Mouse (Mus musculus): ENCODE data around the gene Nebl. TPM values are rescaled to one million over a fixed set of nuclear protein-coding genes. Genes with fewer than 3 reads are reported as not detected.
A peak's percentile ranks its signal among the peaks of the same experiment; 100 is the strongest.

The Nebl gene
- polyA plus RNA-seq, 1 experiment: 42.5 TPM

DNA sequence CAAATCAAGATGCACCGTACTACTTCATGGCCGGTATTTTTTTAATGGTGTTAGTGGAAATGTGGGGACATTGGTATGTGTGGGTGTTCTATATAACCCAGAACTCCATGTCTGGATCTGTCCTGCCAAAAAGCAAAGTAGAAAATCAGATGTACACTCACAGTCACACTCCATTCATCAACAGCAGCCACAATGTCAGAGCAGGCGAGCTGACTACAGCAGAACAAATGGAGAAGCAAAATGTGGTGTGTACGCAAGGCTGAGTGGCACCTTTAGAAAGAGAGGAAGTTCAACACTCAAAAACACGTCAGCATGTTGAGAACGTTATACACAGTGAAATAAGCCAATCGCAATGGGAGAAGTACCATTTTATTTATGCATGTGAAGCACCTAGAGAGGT is 88.5 kb downstream of the Nebl start:
- DNase-seq (ENCODE audit: extremely low spot score in 1 of 2, low spot score in 1 of 2): no peak

DNA sequence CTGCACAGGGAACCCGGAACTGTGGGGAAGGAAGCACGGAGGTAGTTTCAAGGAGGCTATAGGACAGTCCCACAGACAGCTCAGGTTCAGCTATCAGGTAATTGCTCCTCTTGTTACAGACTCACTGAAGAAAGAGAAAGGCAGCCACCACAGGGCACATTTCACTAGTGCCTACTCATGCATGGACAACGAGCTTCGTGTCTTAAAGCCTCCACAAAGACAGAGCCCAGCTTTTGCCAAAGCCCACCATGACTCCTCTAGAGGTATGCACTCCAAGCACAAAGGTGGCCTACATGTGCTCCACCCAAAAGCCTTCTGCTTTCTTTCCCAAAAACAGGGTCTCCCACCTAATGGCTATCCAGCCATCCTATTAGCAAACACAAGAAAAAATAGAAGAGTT is 90.4 kb downstream of the Nebl start:
- DNase-seq (ENCODE audit: extremely low spot score in 1 of 2, low spot score in 1 of 2): no peak

DNA sequence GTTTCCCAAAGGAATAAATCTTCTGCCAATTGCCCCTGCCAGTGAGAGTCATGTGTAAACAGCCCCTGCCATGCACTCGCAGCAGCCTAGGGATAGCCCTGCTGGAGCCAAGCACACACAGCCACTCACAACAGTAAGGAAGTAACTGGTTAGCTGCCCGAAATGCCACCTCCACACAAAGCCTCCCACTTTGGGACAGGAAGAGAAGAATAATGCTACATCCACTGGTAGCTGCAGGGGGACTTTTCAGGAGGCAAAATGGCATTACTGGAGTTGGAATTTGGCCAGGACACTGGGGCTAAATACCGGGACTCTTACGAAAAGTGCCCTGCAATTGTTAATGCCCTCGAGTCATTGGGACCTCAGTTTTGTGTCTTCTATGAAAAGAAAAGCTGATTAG is 92.6 kb downstream of the Nebl start:
- DNase-seq (ENCODE audit: extremely low spot score in 1 of 2, low spot score in 1 of 2): no peak

DNA sequence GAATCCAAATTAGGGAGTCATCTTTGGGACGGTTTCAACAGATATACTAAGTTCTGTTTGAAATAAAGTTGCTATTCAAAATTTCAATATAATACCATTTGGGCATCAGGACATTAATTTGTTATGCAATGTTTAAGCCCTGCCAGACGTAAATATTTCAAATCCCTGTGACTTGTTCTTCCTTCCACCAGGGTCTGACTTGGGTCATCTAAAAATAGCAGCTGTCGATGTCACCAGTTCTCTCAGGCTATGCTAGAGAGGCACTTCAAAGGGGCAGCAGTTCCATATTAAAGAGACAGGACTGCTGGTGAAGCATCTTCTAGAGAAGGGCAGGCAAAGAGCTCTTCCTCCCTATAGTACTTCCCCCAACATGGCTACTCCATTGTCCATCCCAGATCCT is 107.3 kb downstream of the Nebl start:
- DNase-seq (ENCODE audit: extremely low spot score in 1 of 2, low spot score in 1 of 2): no peak

DNA sequence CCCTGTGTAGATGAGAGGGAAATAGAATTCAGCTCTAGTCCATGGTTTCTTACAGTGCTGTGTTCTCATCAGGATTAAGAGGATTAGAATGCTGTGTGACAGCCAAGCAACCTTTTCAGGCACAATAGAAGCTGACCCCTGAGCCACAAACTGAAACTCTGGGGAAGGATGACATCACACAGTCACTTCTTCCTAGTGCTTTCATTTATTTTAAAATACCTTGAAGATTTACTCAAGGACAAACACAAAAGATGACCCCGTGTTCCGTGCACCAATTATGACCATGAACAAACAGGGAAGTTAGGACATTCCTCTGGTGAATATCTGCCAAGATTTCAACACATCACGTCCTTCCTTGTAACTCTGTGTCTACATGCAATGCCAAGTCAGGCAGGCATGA is 121.0 kb downstream of the Nebl start:
- no peak for DNase-seq (ENCODE audit: extremely low spot score in 1 of 2, low spot score in 1 of 2)

DNA sequence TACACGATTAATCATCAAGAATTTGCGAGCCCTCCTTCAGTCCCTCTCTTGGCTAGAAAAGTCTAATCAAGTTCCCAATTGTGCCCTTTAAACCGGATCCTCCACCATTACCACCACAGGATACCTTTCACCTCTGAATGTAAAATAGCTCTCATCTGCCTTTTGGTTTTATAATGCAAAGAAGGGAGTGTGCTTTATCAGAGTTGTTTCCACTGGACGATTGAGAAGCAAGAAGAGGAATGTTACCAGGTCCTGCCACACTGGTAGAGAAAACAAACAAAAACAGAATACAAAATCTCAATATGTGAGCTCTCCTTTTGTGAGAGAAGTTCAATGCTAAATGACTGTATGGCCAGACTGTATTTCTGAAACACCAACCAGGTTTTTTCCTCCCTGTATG is 127.7 kb downstream of the Nebl start:
- DNase-seq (ENCODE audit: extremely low spot score in 1 of 2, low spot score in 1 of 2): no peak

DNA sequence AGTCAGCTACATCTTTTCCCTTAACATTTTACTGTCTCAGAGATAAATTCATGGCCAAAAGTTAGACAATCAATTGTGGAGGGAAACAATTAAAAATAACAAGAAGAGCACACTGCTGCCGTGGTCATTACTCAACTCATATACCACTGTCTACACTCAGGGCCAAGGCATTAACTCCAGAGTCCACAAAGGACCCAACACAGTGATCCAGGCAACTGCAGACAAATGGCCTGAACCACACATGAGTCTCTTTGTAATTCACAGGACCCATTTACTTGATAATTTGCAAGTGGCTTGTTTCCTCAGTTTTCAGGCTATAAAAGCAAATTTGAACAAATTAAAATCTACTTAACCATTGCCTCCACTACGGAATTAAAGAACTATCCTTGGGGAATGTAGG is 130.6 kb downstream of the Nebl start:
- DNase-seq (ENCODE audit: extremely low spot score in 1 of 2, low spot score in 1 of 2): no peak

DNA sequence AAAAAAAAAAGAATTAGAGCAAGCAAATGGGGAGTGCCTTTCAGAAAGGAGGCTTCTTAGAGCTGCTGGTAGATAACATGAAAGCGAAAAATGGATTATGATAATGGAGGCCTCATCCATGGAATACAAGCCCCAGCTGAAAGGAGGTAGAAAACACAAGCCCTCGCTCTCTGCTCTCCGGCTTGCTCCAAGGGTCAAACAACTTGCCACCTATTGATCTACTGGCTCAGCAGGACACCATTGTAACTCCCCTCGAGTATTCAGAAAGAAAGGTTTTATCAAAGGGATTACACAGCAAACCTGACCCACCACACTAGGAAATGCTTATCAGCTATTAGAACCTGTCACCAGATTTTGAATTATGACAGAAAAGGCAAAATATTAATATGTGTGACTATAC is 131.4 kb downstream of the Nebl start:
- no peak for DNase-seq (ENCODE audit: extremely low spot score in 1 of 2, low spot score in 1 of 2)

DNA sequence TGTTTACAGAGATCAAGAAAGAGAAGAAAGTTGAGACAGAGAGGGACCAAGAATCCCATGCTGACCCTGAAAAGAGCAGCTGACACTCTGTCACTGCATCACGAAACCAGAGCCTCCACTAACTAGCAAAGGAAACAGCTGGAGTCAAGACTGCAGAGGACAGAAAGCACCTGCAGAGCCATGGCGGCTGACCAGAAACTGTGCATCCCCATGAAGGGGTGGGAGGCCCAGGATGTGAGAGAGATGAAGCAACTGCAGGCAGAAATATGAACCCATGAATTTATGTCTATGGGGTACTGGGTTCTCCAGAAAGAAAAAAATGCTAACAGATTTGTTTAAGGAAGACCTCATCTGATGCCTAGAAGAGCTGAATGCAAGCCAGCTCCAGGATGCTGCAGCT is 133.3 kb downstream of the Nebl start:
- DNase-seq (ENCODE audit: extremely low spot score in 1 of 2, low spot score in 1 of 2): no peak

DNA sequence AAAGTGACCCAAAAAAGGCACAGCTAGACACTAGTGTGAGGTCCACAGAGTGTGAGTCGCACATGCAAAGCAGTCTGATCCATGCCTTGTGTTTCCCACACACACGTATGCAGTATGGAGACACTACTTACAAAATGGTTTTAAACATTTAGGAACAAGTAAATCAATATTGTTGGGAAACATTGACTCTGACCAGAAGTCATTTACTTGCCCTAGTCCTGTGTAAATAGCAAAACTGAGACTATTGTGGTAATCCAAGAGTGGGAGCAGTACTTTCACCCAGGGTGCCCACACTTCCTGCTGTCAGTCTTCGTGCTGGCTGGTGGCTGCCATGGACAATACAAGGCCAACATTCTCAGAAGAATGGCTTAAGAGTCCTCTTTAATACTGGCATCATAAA is 141.6 kb downstream of the Nebl start:
- DNase-seq (ENCODE audit: extremely low spot score in 1 of 2, low spot score in 1 of 2): no peak

DNA sequence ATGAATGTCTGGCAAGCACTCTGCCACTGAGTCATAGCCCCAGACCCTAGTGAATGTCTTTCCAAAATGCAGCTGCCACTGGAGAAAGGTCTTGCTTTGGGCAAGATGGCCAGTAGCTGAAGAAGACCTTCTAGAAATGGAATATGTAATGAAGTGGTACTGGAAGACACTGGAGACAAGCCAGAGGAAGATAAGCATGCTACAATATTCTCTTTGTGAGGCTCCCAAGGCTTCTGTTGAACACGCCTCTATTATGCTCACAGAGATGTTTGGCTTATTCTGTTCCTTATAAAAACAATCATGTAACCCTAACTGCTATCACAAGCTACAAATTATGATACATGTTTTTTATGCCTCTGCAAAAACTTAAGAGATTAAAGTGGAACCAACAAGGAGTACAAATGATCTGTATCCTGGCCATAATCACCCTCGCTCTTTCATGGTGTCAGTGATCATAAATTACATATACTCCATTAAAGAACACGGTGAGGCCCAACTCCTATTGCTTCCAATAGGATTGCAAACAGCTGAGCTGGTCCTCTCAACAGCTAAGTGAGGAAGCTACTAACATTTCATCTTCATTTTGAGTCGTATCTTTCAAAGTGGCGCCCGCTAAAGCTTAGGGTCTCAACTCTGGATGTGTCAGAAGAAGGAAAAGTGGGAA is 145.8 kb downstream of the Nebl start:
- no peak for DNase-seq (ENCODE audit: extremely low spot score in 1 of 2, low spot score in 1 of 2)

DNA sequence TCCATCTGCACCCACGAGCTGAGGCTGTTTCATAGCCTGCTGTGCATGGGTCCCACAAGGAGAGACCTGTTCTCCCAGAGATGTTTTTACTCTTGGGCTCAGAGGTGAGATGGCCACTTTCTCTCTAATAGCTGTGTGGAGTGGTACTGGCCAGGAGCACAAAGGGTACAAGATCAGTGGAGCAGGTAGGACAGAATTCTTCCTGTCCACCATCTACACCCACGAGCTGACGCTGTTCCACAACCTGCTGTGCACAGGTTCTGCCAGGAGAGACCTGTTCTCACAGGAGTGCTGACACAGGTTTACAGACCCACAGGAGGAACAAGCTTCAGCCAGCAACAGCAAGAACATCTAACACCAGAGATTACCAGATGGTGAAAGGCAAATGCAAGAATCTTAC is 155.6 kb downstream of the Nebl start:
- no peak for DNase-seq (ENCODE audit: extremely low spot score in 1 of 2, low spot score in 1 of 2)

DNA sequence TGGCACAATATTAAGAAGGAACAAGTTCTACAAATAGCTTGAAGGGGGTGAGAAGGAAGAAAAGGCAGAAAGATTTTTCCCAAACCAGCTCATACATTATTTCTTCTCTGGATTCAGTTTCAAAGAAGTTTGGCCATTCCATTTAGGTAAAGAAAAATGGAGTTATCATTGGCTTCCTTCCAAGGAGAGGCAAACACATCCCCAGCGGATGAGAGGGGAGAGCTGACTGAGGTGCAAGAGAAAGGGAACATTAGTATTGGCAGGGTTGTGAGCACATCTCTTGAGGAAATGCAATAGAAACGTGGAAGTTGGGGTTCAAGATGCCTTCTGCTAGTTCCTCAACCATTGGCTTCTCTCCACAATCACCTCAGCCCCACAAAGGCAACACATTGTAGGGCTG is 159.5 kb downstream of the Nebl start:
- no peak for DNase-seq (ENCODE audit: extremely low spot score in 1 of 2, low spot score in 1 of 2)

DNA sequence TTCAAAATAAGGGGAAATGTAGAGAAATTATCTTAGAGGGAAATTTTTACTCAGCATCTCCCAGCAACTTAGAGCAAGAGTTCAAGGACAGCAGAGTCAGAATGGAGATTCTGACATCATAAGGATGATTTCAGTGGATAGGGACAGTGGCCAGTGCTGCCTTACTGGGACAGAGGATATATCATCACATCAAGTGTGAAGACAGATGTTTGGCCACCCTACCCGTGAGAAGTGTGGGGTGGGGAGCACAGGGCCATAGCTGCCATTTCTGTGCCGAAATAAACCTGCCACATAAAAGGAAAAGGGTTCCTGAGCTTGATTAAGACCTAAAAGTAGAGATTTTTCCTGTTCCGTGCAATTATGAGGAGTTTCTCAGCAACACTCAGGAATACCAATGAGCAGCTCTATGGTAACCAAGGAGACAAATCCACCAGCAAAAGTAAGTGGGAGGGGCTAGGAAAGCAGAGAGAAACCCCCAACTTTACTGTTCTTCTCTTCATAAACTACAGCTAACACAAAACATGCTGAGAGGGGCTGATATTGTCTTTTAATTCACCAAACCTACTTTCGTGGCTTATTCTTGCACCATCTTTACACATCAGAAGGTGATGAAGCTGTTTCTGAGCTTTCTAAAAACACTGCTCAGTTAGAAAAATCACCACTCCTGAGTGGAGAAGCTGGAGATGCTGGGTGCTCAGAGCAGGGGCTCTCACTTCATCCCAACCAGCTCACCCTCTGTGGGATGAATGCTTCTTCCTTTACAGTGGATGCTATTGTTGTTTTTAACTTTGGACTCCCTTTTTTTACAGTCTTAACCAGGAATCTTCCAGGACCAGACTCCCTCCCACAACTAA is 172.1 kb downstream of the Nebl start:
- DNase-seq (ENCODE audit: extremely low spot score in 1 of 2, low spot score in 1 of 2): peak in 1 of 2 experiments; percentile 23

DNA sequence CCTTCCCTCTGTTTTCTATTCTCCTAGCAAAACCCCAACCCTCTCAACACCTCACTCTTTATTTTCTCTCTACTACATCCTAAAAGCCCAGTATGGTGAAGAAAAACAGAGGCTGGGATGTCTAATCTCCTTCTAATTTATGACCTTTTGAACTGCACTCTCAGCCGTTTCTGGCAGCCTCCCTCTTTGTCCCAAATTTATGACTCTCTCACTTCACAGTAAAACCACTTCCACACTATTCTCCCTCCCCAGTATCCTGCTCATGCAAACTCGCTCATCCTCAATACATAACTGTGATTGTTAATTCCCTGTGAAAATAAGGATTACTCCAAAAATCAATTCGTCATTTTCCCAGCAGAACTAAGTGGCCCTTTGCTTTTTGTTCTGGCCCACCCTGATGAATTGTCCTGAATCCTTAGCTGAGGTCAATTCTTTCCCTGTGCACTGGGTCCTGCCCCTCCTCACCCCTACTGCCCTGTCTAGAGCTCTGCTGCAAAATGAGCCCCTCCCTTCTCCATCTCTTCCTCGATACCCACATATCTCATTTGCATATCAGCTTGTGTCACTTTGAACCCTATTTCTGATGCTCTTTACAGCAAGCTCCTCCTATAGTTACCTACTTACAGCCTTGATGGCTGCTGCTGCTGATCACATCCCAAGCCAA is 181.2 kb downstream of the Nebl start:
- no peak for DNase-seq (ENCODE audit: extremely low spot score in 1 of 2, low spot score in 1 of 2)

DNA sequence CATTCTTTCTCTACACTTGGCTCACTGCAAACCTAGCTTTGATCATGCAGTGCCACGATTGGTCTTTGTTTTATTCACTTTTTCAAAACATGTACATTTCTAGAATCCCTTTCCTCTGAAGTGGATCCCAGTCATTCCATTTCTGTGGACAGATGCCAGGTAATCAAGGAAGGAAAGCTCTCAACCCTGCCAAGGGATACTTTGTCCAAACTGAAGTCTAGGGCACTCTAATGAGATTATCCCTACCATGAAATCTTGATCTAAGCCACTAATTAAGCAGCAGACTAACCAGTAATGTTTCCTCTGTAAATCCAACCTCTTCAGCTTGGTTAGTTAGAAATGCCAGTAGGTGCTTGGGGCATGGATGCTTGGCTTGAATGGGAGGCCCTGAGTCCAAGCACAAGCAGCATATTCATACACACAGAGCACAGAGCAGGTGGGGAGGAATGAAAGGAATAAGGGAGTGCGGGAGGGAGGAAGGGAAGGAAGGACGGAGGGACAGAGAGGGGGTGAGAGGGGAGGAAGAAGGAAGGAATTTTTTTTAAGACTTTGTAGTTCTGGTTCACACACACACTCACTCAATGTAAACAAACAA is 184.8 kb downstream of the Nebl start:
- no peak for DNase-seq (ENCODE audit: extremely low spot score in 1 of 2, low spot score in 1 of 2)

DNA sequence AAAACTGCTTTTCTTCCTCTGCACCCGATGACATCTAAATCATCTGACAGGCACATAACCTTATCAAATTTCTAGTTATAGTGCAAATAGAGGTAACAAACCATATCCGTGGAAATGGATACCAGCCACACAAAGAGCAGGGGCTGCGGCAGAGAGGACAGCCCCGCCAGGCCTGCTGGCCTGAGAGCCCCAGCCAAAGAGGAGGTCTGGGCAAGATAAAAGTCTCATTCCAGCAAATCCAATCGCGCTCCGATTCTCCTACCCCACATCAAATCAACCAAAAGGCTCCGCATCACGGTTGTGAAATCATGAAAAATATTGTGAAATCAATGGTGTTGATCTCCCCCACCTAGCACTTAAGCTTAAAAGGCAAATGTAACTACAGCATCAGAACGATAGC is 191.5 kb downstream of the Nebl start:
- no peak for DNase-seq (ENCODE audit: extremely low spot score in 1 of 2, low spot score in 1 of 2)

DNA sequence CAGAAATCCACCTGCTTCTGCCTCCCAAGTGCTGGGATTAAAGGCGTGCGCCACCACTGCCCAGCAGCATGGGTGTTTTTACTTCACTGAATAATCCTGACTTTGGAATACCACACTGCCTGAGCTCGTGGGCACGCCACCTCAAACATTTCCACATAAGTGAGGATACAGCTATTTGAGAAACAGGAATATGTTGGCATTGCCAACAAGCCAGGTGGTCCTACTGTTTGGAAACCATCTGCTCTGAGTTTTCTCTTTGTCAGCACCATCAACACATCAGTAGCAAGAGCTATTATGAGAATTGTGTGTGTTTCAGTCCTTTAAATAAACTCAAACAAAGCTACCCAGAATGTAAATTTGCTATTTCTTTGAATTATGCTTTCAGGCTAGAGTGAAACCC is 192.8 kb downstream of the Nebl start:
- peak; percentile 74 to 76 for DNase-seq (ENCODE audit: extremely low spot score in 1 of 2, low spot score in 1 of 2)

DNA sequence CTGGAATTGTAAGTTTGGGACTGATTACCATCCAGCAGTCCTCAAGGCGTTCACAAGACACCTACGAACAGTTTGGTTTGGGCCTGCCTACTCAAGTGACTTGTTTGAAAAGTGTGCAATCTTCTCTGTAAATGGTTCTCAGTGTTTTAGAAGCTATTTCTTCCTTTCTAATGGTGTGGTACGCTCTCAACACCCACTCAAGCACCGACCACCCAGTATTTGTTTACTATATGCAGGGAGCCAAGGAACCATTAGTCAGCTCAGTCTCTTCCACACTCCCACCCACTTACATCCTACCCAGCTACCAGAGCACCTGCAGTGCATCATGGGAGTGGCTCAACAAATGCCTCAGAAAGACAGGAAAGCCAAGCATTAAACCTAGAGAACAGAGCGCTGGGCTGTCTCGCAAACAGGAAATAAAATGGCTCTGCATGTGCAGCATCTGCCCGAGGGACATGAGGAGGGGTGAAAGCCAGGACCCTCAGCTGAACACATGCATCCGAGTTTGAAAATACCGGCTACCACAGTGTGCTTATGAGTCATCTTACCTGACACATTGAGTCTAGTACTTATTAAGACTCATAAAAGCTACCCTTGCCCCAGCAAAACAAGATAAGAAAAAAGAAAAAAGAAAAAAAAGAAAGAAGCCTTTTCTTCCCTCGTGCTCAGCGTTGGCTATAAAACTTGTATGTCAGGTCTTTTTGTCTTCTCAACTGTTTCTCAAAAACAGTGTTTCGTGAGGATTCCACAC is 199.7 kb downstream of the Nebl start:
- DNase-seq (ENCODE audit: extremely low spot score in 1 of 2, low spot score in 1 of 2): peak; percentile 56 to 72

DNA sequence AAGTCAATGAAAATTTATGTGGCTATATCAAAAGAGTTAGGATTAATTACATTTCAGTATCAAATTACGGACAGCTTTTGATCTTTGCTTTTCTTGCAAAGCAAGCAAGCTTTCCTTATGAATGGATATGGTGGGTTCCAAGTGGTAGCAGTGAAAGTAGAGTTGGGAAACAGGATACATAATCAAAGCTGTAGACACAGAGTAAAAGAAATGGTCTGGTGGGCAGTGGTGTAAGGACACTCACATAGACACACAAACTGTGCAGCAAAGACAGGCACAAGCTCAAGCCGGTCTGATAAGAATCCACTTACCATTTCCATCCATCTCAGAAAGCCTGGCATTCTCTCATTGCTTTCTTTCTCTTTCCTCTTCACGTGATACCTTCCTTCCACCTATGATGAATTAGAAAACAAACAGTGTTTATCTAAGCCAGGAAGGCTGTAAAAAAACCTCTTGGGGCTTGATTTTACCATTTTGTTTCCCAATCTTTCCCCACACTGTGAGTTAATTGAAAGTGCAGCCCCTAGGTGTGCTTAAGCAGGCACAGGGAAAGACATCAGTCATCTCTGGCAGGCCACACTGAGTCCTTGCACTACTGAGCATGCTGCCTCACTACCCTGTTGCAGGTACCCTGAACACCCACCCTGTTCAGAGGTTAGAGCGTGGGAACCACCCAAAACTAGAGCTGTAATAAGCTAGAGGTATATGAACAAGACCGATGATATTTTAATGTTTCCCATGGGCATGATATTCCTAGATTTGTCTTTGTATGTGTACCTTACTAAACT is 205.3 kb downstream of the Nebl start:
- no peak for DNase-seq (ENCODE audit: extremely low spot score in 1 of 2, low spot score in 1 of 2)

All from frontal cortex, adult 2 months (tissue).